Mouse (Mus musculus) heart, postnatal 0 days (tissue): ENCODE measurements around the gene Galnt11.

ENCODE experiments used
- CTCF ChIP-seq: IDR thresholded peaks from 2 replicates; pipeline ENCODE4 v1.5.1; 2016; ENCODE audit warnings: antibody characterized with exemption, control low read depth, low read depth
- EP300 ChIP-seq: IDR thresholded peaks from 2 replicates; pipeline ENCODE4 v1.6.1; 2016; ENCODE audit warnings: antibody characterized with exemption, low read depth

DNA sequence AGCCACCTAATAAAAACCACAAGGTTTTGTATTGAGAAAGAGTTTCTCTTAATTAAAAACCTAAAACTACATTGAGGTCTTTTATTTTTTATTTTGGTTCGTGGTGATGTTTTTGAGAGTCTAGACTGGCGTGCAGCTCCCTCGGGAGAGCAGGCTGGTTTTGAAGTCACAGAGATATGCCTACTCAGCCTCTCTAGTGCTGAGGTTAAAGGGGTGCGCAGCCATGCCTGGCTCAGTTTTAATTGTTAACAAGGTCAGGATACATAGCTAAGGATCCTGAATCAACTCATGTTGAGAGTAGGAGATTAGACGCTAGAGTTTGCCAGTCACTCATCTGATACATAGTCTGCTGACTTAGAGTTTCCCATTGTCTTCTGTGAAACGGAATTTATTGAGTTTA is 39.7 kb downstream of the Galnt11 start:
- TF ChIP-seq EP300 (no peak), CTCF (no peak)
